Mouse (Mus musculus): Measurements from ENCODE around the gene Lhfpl2.
"Not testable (repeated sequence)": the region's sequence is repeated elsewhere in the genome, so short reads cannot be mapped to it uniquely, and the experiment has no call there.

Gene Lhfpl2

GRCm38 (mm10) chr13:94057563-94058560 is at the start of gene Lhfpl2:
Lhfpl2 (plus strand) TSS chr13:94057796.
- DNase-seq, result peak in 1 of 2 experiments; percentile 10

DNA sequence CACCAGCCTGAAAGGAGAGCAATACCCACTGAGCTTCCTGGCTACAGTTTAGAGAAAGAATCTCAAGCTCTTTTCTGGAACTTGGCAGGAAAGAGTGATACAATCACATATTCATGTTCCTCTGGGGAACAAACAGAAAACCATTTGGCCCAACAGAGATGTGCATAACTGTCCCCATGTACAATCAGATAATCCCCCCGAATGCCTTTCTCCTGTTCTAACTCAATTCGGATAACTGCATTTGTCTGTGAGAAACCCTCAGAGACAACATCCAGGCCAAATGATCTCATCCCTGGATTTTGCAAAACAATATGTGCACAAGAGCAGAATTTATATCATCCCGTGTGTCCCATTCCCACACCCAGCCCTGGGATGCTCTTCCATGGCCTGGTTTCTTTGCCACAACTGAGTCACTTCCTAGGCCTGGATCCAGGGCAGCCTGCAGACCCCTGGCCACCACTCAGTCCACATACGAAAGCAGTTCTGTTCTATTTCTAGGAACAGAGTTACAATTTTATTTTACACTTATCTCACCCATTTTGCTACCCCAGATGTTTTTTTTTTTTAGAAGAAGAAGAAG is 45.5 kb upstream of the Lhfpl2 start:
- no peak for DNase-seq

DNA sequence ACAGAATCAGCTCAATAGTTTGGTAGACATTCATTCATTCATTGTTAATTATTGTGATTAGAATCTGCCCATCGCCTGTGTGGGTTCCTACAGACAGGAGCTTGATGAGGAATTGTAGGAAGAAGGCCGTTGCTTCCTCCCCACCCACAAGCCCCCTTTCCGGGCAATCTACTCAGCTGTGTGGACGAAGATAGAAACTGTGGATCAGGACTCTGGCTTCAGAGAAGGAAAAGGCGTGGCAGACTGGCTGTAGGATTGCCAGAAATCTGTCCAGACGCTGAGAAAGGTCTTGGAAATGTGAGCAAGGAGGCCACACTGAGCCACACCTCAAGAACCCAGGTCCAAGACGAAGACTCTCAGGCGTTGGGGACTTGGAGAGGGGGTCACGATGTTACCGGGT is 43.6 kb upstream of the Lhfpl2 start:
- no peak for DNase-seq

DNA sequence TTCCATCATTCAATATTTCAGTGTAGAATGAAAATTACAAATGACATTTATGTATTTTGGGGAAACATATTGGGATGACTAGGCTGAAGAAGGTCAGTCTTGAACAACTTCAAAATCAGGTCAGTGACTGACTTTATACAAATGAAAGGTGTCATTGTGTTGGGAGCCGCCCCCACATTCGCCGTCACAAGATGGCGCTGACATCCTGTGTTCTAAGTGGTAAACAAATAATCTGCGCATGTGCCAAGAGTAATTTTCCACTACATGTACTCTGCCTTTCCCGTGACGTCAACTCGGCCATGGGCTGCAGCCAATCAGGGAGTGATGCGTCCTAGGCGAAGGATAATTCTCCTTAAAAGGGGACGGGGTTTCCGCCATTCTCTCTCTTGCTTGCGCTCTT is 33.0 kb upstream of the Lhfpl2 start:
- not testable (repeated sequence) for DNase-seq

GRCm38 (mm10) chr13:94029147-94029546 is 28.4 kb upstream of the Lhfpl2 start:
- DNase-seq, result no peak

- no peak for DNase-seq
Observed at GRCm38 (mm10) chr13:94030551-94030950, 27.0 kb upstream of the Lhfpl2 start.

DNA sequence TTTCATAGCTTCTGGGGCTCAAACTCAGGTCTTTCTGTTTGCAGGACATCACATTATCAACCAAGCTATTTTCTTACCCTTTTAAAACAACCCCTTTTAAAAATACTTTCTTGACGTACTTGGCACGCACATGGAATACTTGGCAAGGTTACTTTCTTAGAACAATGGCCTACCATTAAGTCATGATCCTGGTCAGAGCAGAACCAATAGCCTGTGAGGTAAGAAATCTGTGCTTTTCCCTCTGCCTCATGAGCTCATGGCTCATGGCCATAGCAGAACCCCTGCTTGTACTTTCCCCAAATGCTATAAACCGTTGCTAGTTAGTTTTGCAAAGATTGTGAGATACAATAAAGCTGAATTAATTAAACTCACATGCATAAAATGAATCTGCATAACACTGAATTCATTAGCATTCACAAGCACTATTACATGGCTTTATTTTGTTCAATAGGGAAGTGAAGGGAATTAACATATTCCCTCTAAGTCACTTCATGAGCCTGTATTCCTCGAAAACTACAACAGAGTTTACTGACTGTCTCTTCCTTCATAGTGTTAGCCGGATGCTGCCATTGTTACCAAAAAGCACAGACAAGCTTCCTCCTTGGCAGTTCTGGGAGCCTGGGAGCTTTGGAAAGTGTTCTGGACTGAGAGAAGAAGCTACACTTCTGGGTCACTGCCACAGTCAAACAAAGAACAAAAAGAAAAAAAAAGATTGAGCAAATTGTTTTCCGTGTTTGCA is 20.1 kb upstream of the Lhfpl2 start:
- no peak for DNase-seq

DNA sequence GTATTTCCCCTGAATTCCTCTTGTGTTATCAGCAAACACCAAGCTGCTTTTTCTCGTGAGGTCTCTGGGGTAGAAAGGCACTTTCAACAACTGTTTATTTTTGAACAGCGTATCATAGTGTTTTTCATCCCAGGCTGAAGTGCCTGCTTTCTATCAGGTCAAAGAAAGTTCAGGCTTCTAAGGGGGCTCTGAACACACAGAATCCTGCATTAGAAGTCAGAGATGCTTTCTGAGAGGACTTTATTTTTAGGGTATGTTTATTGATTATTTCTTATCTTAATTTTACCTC is 19.6 kb upstream of the Lhfpl2 start:
- DNase-seq, result no peak

GRCm38 (mm10) chr13:94050036-94050435 is 7.6 kb upstream of the Lhfpl2 start:
- DNase-seq, result no peak

- DNase-seq, result no peak
Observed at GRCm38 (mm10) chr13:94050782-94051181, 6.8 kb upstream of the Lhfpl2 start.

DNA sequence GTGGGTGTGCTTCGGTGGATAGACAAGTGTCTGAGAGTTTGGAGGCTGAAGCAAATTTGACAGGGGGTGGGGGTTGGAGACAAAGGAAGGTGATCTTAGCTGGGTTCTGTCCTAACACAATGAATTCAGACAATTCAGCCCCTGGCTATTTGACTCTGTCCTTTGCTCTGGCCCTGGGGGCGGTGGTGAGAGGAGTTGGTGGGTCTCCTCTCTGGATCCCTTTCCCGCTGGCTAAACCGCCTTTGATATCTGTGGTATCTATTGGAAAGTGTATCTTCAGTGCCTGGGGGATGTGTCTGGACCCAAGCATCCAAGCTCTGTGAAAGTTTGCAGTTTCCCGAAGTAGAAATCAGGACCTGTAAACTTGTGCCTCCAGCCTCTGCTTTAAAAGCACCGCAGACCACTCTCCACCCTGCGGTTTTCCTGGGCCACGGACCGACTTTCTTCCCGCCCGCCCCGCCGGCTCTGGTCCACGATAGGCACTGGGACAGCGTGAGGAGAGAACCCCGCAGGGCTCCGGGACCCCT is 497 bp upstream of the Lhfpl2 start:
- no peak for DNase-seq

DNA sequence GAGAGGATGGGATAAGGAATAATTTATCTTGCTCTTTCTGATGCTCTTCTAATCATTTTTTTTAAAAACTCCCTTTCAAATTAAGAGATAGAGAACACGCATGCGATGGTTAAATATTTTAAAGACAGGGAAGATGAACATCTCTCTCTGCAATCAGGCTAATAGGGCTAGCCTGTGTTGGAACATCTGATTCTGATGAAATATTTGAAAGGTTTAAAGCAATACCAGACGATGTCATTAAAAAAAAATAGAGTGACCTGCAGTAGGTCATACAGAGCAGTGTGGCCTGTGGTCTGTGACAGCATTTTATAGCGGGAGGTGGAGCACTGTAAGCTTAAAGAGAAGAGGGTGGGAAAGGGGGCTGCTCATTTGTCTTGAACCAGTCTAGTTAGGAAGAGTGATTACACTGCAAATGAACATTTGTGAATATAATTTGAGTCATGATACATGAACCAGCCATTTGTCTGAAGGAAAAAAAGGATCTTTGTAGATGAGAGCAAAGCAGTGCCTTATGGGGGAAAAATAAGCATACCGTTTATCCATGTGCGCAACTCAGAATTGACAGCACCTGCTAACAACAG is 1.1 kb downstream of the Lhfpl2 start:
- no peak for DNase-seq

DNA sequence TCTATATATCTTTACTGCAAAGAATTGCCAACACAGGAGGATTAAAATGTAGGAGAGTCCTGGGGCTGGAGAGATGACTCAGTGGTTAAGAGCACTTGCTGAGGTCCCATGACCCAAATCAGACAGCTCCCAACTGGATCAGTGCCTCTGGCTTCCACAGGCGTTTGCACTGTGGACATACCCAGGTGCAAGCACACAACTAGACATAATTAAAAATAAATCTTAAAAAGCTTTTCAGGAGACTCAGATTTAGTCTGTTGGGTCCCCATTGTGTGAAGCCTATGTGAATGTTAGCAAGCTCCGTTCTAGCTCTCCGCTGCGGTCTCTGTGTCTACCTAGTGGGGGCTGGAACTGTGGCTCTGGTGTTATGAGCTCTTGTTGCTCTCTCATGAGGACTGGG is 1.8 kb downstream of the Lhfpl2 start:
- no peak for DNase-seq

DNA sequence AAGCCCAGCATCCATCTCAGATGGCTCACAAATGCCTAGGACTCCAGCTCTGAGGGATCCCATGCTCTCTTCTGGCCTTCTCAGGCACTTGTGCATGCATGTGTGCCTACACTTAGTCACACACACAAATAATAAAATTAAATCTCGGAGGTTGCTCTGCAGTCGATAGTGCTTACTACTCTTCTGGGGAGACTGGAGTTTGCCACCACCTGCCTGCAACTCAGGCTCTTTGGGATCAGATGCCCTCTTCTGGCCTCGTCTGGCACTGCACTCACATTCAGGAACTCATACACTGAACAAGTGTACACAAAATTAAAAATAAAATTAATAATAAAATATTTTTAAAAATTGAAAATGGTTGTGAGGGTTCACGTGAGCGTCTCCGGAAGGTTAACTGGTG is 2.2 kb downstream of the Lhfpl2 start:
- DNase-seq, result peak in 1 of 2 experiments; percentile 24

DNA sequence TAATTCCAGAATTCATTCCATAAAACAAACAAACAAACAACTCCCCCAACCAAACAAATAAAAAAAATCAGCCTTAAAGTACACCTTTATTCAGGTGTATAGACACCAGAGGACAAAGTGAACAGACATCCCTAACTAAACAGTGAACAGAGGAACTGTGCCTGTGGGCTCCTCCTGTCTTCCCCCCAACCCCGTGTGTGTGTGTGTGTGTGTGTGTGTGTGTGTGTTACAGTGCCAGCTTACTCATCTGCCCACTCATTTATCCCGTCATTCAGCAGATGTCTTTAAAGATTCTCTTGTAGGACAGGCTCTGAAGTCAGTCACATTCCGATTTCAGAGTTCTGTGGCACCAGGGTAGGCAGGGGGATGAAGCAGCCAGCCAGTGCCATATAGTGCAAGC is 2.9 kb downstream of the Lhfpl2 start:
- DNase-seq, result no peak

DNA sequence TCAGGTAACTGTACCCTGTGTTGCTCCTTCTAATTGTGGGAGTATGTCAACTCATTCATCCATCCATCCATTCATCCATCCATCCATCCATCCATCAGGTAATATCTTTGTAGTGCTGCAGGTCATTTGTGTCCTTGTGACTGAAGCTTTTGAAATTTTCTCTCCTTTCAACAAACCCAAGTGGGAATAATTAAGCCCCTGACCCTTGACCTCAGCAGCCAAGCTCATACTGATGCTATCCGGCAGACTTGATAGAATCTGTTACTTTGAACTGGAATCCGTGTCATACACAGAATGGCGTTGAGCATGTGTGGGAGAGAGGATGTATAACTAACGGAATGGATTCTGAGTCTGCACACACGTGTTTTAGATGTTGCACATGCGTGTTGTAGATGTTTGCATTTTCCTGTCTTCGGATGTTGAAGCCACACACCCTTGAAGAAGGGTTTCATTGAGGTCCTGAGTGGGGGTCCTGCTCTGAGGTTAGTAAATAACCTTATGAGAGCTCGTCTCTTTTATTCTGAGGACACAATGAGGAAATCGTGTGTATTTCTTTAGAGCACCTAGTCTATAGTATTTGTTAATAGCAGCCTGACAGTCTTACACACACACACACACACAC is 3.8 kb downstream of the Lhfpl2 start:
- DNase-seq, result no peak

DNA sequence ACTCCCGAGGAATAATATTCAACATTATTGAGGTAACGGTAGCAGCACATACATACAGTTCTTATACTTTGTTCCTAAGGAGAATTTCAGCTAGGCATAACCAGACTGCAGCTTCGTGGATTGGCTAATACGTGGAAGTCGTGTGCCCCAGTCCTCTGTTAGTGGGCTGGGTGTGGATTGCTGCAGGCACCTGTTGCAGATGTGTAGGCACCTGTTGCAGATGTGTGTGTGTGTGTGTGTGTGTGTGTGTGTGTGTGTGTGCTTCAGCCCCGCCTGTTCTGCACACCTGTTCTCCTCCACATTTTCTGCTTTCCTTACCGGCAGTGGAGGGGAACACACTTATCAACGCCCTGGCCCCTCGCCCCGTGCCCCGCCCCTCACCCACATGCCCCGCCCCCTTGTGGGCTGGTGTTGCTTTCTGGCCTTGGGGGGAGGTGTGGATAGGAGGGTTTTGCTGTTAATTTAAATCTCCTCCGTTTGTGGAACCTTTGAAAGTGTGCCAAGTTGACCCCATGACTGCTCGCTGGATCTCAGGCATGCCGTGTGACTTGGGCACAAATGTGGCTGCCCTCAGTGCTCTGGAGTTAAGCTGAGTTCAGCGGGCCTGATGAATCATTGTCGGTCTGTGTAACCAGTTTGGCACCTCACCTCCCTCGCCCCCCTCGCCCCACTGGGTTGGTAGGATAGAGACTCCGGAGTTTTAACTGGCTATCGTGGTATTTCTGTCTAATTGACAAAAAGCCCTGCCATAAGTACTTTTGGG is 4.9 kb downstream of the Lhfpl2 start:
- no peak for DNase-seq

DNA sequence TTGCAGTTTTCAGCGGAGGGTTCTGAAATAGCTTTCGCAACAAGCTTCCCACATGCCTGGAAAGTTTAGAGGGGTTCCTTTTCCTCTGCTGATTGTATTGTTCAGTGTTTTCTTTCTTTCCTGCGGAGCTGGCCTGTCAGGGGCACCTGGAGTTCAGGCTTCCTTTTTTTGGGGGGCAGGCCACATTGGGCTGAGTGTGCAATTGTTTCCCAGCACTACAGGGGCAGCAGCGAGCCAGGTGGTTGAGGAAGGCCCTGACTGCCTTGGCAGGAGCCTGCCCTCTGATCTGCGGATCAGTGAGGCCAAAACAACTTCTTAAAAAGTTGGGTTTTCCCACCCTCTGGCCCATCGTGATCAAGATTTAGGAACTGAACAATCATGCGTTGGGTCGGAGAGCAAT is 5.6 kb downstream of the Lhfpl2 start:
- DNase-seq, result no peak

- DNase-seq, result no peak
Observed at GRCm38 (mm10) chr13:94064571-94064970, 7.0 kb downstream of the Lhfpl2 start.

DNA sequence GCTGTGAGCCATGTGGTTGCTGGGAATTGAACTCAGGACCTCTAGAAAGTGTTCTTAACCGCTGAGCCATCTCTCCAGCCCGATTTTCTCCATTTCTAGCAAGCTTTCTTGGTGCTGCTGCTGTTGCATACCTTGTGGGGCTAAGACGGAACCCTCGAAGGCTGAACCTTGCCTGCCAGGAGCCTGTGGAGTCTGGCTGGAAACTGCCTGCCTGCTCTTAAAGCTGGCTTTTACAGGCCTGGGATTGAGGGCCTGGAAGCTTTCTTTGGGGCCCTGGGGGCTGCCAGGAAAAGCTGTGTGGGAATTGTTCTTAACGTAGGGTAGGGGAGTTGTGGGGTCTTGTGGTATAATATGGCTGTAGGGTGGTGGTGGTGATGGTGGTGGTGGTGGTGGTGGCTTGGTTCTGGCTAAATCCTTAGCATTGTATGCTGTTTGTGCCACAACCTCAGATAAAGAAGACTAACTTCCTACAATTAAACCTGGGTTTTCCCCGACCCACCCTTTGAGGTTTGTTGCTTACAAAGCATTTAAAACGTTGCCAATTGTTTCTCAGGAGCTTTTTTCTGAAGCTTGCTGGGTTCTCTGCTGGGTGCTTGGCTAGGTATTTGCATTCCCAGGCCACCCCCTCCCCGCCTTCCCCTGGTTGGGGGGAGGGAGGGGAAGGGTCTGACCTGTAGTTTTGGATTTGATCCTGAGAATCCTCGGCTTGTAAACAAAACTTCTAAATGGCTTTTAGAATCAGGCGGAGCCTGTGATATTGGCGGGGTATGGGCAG is 7.9 kb downstream of the Lhfpl2 start:
- DNase-seq, result no peak
